Mouse (Mus musculus) MEL (cell line): ENCODE measurements around the gene Cobll1. TPM values are rescaled to one million over a fixed set of nuclear protein-coding genes. Genes with fewer than 3 reads are reported as not detected.

Source experiments
- DNase-seq: peaks from one replicate; pipeline ENCODE4 v3.0.0; 2011; ENCODE audit warnings: low read depth, low spot score
- H3K27ac ChIP-seq: 2 replicates; pipeline ENCODE4 v1.5.1; 2012; ENCODE audit warnings: low read depth, mild to moderate bottlenecking, control low read depth, low read length, moderate library complexity; ENCODE audit not compliant: control insufficient read depth
- H3K27me3 ChIP-seq, 2 experiments: fragments of 150-350 bp in 1 of 2; sonication (generic) in 1 of 2; 2 replicates each; pipeline ENCODE4 v1.6.1; 2012; ENCODE audit warnings: low read length in 2 of 2, mild to moderate bottlenecking in 2 of 2, improper control_type of control experiment in 1 of 2, moderate library complexity in 1 of 2; ENCODE audit not compliant: insufficient read depth in 2 of 2, control insufficient read depth in 1 of 2
- H3K36me3 ChIP-seq, 2 experiments: 2 replicates each; pipeline ENCODE4 v1.6.1; 2012 to 2014; ENCODE audit warnings: low read length in 2 of 2, improper control_type of control experiment in 1 of 2, inconsistent platforms in 1 of 2, mild to moderate bottlenecking in 1 of 2; ENCODE audit not compliant: insufficient read depth in 2 of 2, control insufficient read depth in 1 of 2
- H3K4me1 ChIP-seq, 2 experiments: fragments of 150-350 bp in 1 of 2; sonication (generic) in 1 of 2; 2 replicates each; pipeline ENCODE4 v1.6.1; 2012; ENCODE audit warnings: low read length in 2 of 2, improper control_type of control experiment in 1 of 2, mild to moderate bottlenecking in 1 of 2; ENCODE audit not compliant: insufficient read depth in 2 of 2, control insufficient read depth in 1 of 2
- H3K4me3 ChIP-seq, 2 experiments: fragments of 150-350 bp in 1 of 2; sonication (generic) in 1 of 2; 2 replicates each; pipeline ENCODE4 v1.5.1; 2012; ENCODE audit warnings: low read depth in 2 of 2, low read length in 2 of 2, mild to moderate bottlenecking in 2 of 2, moderate library complexity in 2 of 2, control low read depth in 1 of 2, improper control_type of control experiment in 1 of 2; ENCODE audit not compliant: control insufficient read depth in 1 of 2, insufficient read depth in 1 of 2
- H3K79me2 ChIP-seq: 2 replicates; pipeline ENCODE4 v1.6.1; 2012; ENCODE audit warnings: mild to moderate bottlenecking, low read length, moderate library complexity; ENCODE audit not compliant: control insufficient read depth, poor library complexity, insufficient read depth
- H3K9ac ChIP-seq: 2 replicates; pipeline ENCODE4 v1.6.1; 2012; ENCODE audit warnings: low read depth, mild to moderate bottlenecking, control low read depth, low read length, moderate library complexity; ENCODE audit not compliant: control insufficient read depth, poor library complexity, severe bottlenecking
- H3K9me3 ChIP-seq: fragments of 150-350 bp; sonication (generic); replicated peaks from 2 replicates; pipeline ENCODE4 v1.6.1; 2012; ENCODE audit warnings: mild to moderate bottlenecking, low read length, improper control_type of control experiment, moderate library complexity; ENCODE audit not compliant: insufficient read depth
- CHD1 ChIP-seq: IDR thresholded peaks from 2 replicates; pipeline ENCODE4 v1.6.1; 2012; ENCODE audit warnings: low read depth, mild to moderate bottlenecking, inconsistent platforms, low read length, improper control_type of control experiment
- E2F4 ChIP-seq: IDR thresholded peaks from 2 replicates; pipeline ENCODE4 v1.6.1; 2011; ENCODE audit warnings: low read depth, low read length, improper control_type of control experiment, borderline replicate concordance
- ELF1 ChIP-seq: IDR thresholded peaks from 2 replicates; pipeline ENCODE4 v1.6.1; 2014; ENCODE audit warnings: low read depth, mild to moderate bottlenecking, inconsistent platforms, low read length, improper control_type of control experiment, moderate library complexity
- EP300 ChIP-seq, 2 experiments: IDR thresholded peaks; 2 replicates each; pipeline ENCODE4 v1.6.1; 2011; ENCODE audit warnings: improper control_type of control experiment in 2 of 2, low read length in 2 of 2, low read depth in 1 of 2, mild to moderate bottlenecking in 1 of 2
- HCFC1 ChIP-seq: IDR thresholded peaks from 2 replicates; pipeline ENCODE4 v1.6.1; 2012; ENCODE audit warnings: low read depth, mild to moderate bottlenecking, inconsistent platforms, low read length, improper control_type of control experiment, moderate library complexity
- JUND ChIP-seq: IDR thresholded peaks from 2 replicates; pipeline ENCODE4 v1.6.1; 2011; ENCODE audit warnings: low read depth, mild to moderate bottlenecking, improper control_type of control experiment, low read length
- MAX ChIP-seq: IDR thresholded peaks from 2 replicates; pipeline ENCODE4 v1.6.1; 2011; ENCODE audit warnings: low read length, improper control_type of control experiment
- MAZ ChIP-seq: IDR thresholded peaks from 2 replicates; pipeline ENCODE4 v1.6.1; 2012; ENCODE audit warnings: low read depth, mild to moderate bottlenecking, inconsistent platforms, low read length, improper control_type of control experiment
- MXI1 ChIP-seq: IDR thresholded peaks from 2 replicates; pipeline ENCODE4 v1.6.1; 2011; ENCODE audit warnings: mild to moderate bottlenecking, low read depth, low read length, improper control_type of control experiment
- MYB ChIP-seq: IDR thresholded peaks from 2 replicates; pipeline ENCODE4 v1.6.1; 2011; ENCODE audit warnings: mild to moderate bottlenecking, low read depth, low read length, improper control_type of control experiment
- MYC ChIP-seq: IDR thresholded peaks from 2 replicates; pipeline ENCODE4 v1.6.1; 2011; ENCODE audit warnings: low read depth, mild to moderate bottlenecking, low read length, improper control_type of control experiment, moderate library complexity
- POLR2A ChIP-seq, 2 experiments: IDR thresholded peaks; 2 replicates each; pipeline ENCODE4 v1.6.1; 2011 to 2012; ENCODE audit warnings: low read length in 2 of 2, mild to moderate bottlenecking in 2 of 2, control low read depth in 1 of 2, improper control_type of control experiment in 1 of 2, low read depth in 1 of 2, moderate library complexity in 1 of 2; ENCODE audit not compliant: control insufficient read depth in 1 of 2, insufficient read depth in 1 of 2, poor library complexity in 1 of 2
- POLR2AphosphoS5 ChIP-seq: IDR thresholded peaks from 2 replicates; pipeline ENCODE4 v1.6.1; 2012; ENCODE audit warnings: low read depth, borderline replicate concordance, mild to moderate bottlenecking, inconsistent platforms, low read length, moderate library complexity, mixed read lengths
- SIN3A ChIP-seq: IDR thresholded peaks from 2 replicates; pipeline ENCODE4 v1.6.1; 2012; ENCODE audit warnings: low read length, improper control_type of control experiment, inconsistent platforms
- TAL1 ChIP-seq: IDR thresholded peaks from 2 replicates; pipeline ENCODE4 v1.6.1; 2012; ENCODE audit warnings: mild to moderate bottlenecking, inconsistent platforms, low read length, moderate library complexity, mixed read lengths
- TBP ChIP-seq: IDR thresholded peaks from 2 replicates; pipeline ENCODE4 v1.8.0; 2011; ENCODE audit warnings: low read depth, low read length, improper control_type of control experiment
- ZC3H11A ChIP-seq: IDR thresholded peaks from 2 replicates; pipeline ENCODE4 v1.6.1; 2012; ENCODE audit warnings: low read depth, mild to moderate bottlenecking, inconsistent platforms, low read length, improper control_type of control experiment
- ZMIZ1 ChIP-seq: IDR thresholded peaks from 2 replicates; pipeline ENCODE4 v1.6.1; 2012; ENCODE audit warnings: low read depth, mild to moderate bottlenecking, inconsistent platforms, low read length, improper control_type of control experiment, moderate library complexity
- ZNF384 ChIP-seq: IDR thresholded peaks from 2 replicates; pipeline ENCODE4 v1.6.1; 2012; ENCODE audit warnings: low read depth, mild to moderate bottlenecking, inconsistent platforms, low read length, improper control_type of control experiment
- polyA plus RNA-seq, 2 experiments: library from polyadenylated mRNA; stranded (reverse) in 1 of 2; unstranded in 1 of 2; fragments of >175 nt in 1 of 2; fragments of >200 nt in 1 of 2; gene quantifications; 2 replicates each; pipeline versions ENCODE4 v1.2.1 to v1.2.4; 2012; ENCODE audit warnings: low replicate concordance in 2 of 2, low read depth in 1 of 2; ENCODE audit not compliant: insufficient read length in 2 of 2, insufficient read depth in 1 of 2, missing spikeins in 1 of 2
- total RNA-seq: library from RNA; depleted of rRNA; stranded (reverse); fragments of 300-350 nt; gene quantifications from 2 replicates; pipeline ENCODE4 v1.2.3, GENCODE M21; 2012

Cobll1 gene
- total and polyA plus RNA-seq, 3 experiments: not detected

- Histone ChIP-seq H3K79me2 (no peaks in the 10 kb centered on the region), H3K4me3 (no peak overlapping the region), H3K9ac (no peak overlapping the region), H3K27ac (no peak overlapping the region), H3K4me1 (no peaks in the 10 kb centered on the region), H3K36me3 (no peaks in the 10 kb centered on the region), H3K27me3 (no peaks in the 10 kb centered on the region), H3K9me3 (no peaks in the 10 kb centered on the region)
- TF ChIP-seq ZC3H11A: no peak
- no peak for TF ChIP-seq TBP
- no peak for TF ChIP-seq SIN3A
- no peak for TF ChIP-seq MAX
- TF ChIP-seq ZMIZ1: no peak
- TF ChIP-seq ZNF384: no peak
- no peak for TF ChIP-seq ELF1
- no peak for TF ChIP-seq MAZ
- TF ChIP-seq E2F4: no peak
- no peak for TF ChIP-seq MXI1
- no peak for DNase-seq
Observed at GRCm38 (mm10) chr2:65279029-65279690, 40.0 kb upstream of the Cobll1 start.

GRCm38 (mm10) chr2:65275443-65276061 lies 36.3 kb upstream of the Cobll1 start:
- H3K27me3 ChIP-seq: no peaks in the 10 kb centered on the region
- H3K79me2 ChIP-seq: no peaks in the 10 kb centered on the region
- no peaks in the 10 kb centered on the region for H3K36me3 ChIP-seq
- H3K9me3 ChIP-seq: no peaks in the 10 kb centered on the region
- H3K27ac ChIP-seq: no peak overlapping the region
- H3K9ac ChIP-seq: no peak overlapping the region
- DNase-seq: no peak
- no peak overlapping the region for H3K4me3 ChIP-seq
- TF ChIP-seq TAL1 (no peak), CHD1 (no peak), JUND (no peak), MYB (no peak), MYC (no peak), EP300 (IDR thresholded peaks at IDR 0.05; ENCODE audit: low read depth in 1 of 2, low read length in 2 of 2) (no peak), HCFC1 (no peak), SIN3A (no peak), POLR2AphosphoS5 (no peak), POLR2A (IDR thresholded peaks at IDR 0.05; ENCODE audit: control insufficient read depth in 1 of 2, insufficient read depth in 1 of 2, low read depth in 1 of 2, low read length in 2 of 2, poor library complexity in 1 of 2) (no peak)
- no peaks in the 10 kb centered on the region for H3K4me1 ChIP-seq
